Mouse (Mus musculus) frontal cortex, adult 2 months (tissue): ENCODE results near the gene Acsf3. TPM values are rescaled to one million over a fixed set of nuclear protein-coding genes. Genes with fewer than 3 reads are reported as not detected.

ENCODE experiments used
- DNase-seq, 2 experiments: peaks; one replicate each; pipeline ENCODE4 v3.0.0; 2022; ENCODE audit warnings: low spot score in 1 of 2; ENCODE audit errors: extremely low spot score in 1 of 2
- polyA plus RNA-seq: library from polyadenylated mRNA; depleted of rRNA; stranded (reverse); fragments of >200 nt; gene quantifications from 2 replicates; pipeline ENCODE4 v1.2.3, GENCODE M21; 2012; rRNA removed

Acsf3 gene
- polyA plus RNA-seq, 1 experiment = 21.0 TPM

DNA sequence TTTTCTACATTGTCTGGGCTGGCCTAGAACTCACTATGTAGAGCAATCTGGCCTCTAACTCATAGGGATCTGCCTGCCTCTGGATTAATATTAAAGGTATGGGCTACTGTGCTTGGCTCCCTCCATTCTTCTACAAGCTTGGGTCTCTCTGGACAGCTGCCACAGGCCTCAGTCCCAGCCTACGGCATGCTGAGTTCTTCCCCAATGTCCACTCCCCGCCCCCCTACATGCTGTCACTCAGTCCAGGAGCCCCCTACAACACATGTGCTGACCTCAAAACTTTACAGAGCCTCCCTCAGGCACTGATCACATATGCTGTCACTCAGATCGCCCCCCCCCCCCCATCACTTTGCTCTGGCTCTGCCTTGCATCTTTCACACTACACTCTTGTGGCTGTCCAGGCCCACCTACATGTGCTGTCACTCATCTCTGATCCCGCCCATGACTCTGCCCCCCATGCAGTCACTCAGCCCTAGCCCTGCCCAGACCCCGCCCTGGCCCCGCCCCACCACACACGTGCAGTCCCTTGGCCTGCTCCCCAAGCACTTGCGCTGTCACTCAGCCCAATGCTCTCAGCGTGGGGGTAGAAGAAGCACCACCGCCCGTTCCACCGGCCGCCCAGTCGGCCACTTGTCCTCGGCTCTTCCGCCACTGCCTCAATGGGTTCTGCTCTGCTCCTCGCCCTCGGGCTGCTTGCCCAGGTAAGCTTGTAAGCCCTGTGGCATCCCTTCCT lies 72.7 kb downstream of the Acsf3 start, which contains the start of gene Cdh15:
TSS of gene Cdh15 (plus strand) at position 138 of the 733 bp plus-strand sequence.
- peak in 1 of 2 experiments; percentile 26 for DNase-seq

GRCm38 (mm10) chr8:122849152-122849910 lies 74.0 kb downstream of the Acsf3 start:
- no peak for DNase-seq

DNA sequence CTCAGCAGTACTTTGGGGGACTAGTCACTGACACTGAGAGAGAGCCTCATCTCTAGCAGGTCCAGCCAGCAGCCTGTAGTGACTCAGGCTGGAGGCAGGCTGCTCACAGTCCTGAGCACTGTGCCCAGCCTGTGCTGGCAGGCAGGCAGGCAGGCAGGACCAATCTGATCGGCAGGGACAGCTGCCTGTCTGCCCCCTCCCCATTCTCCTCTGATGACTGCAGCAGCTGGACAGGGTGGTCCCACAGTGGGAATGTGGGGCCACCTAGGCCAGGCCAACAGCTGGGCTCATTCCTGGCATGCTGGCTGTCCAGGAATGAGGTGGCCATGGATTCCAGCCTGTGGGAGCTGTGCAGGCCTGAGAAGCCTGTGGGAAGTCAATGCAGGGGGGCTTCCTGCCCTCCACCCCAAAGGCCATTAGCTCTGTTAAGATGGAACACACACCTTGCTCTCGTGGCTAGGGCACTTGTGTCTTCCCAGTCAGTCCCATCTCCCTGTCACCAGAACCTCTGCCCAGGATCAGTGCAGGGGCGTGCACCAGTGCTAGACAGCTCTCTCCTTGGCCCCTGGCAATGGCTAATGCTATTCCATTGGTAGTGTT lies 75.5 kb downstream of the Acsf3 start:
- DNase-seq = no peak

GRCm38 (mm10) chr8:122851692-122852545 lies 76.6 kb downstream of the Acsf3 start:
- DNase-seq = no peak

DNA sequence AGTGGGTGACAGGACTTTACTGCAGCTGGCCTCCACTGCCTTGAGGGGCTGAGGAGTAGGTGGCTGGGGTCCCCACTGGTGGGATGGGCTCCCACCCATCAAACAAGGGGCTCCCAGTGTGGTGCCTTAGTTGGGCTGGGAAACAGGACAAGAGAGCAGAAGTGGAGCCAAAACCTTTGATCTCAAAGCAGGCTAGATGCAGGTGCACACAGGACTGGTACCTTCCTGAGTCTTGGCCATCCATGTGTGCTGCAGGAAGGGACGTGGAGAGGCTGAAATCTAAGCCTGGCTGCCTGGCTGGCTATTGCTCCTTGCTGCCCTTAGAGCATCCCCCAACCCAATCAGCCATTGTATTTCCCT lies 77.2 kb downstream of the Acsf3 start:
- no peak for DNase-seq

DNA sequence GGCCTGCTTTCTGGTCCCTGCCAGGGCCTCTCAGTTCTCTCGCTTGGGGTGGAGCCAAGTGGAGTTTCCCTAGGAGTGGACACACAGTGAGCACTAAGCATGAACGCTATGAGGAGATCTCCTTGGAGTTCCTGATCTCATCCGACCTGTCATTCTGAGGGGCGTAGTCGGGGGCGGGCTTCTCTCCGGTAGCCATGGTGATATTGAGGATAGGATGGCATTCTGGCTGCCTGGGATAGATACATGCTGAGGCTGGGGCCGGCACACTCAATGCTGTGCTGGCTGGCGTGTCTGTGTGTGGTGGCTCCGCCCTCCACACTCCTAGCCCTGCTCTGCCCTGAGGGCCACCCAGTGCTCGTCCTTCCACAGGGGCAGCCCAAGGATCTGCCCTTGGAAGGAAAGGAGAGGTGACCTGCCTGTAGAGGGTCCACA lies 78.1 kb downstream of the Acsf3 start:
- no peak for DNase-seq

GRCm38 (mm10) chr8:122854388-122854787 lies 79.1 kb downstream of the Acsf3 start:
- DNase-seq = no peak

DNA sequence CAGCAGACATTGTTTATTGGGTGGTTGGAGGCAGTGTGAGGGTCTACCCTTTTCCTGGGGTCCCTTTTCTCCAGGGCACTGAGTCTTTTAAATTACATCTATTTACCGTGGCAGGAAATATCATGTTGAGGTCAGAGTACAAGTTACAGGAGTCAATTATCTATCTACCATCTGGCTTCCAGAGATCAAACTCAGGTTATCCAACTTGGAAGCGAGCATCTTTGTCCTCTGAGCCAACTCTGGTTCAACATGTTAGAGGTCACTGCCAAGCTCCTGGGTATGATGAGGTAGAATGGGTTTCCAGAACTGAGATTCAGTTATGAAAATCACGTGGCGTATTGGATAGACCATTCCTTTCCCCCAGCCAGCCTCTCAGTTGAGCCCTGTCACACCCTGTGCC lies 79.8 kb downstream of the Acsf3 start:
- no peak for DNase-seq

- no peak for DNase-seq
Measured at GRCm38 (mm10) chr8:122856288-122856687, 81.0 kb downstream of the Acsf3 start.

- DNase-seq = no peak
Measured at GRCm38 (mm10) chr8:122859843-122860242, 84.6 kb downstream of the Acsf3 start.

DNA sequence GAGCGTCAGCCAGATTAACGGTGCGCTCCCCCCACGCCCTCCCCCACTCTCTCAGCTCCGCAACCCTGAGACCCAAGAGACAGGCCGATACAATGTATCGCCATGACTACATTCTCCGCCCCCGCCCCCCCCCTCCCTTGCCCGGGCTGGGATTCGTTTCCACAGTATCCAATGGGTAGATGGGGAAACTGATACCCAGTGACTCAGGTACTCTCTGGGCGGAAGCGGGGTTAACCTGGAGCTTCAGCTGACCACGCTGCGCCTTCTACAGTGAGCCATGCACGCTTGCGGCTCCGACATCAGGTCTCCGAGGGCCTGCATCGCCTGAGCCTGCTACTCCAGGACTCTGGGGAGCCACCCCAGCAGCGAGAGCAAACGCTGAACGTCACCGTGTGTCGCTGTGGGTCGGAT lies 89.4 kb downstream of the Acsf3 start:
- no peak for DNase-seq

DNA sequence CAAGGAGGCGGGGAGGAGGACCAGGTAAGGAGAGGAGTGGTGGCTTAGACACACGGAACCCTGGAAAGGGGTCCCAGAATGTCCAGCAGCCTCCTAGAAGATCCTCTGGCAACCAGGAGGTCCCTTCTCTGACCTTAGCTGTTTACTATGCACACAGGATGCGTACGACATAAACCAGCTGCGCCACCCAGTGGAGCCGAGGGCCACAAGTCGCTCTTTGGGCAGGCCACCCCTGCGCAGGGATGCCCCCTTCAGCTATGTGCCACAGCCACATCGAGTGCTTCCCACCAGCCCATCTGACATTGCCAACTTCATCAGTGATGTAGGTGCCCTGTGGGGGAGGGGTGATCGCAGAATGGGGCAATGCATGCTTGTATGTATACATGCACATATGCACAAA lies 90.2 kb downstream of the Acsf3 start:
- no peak for DNase-seq

- DNase-seq = no peak
Measured at GRCm38 (mm10) chr8:122866231-122866630, 90.9 kb downstream of the Acsf3 start.

Other genes starting within 250 kb of the Acsf3 start
- gene Piezo1, start 224.2 kb upstream of the Acsf3 start, polyA plus RNA-seq = 7.4 and 9.1 TPM in 2 replicates
- 2.4 and 2.5 TPM in 2 replicates for gene Cdt1, start 207.5 kb upstream of the Acsf3 start, polyA plus RNA-seq
- 66.0 and 67.4 TPM in 2 replicates for gene Aprt, start 198.6 kb upstream of the Acsf3 start, polyA plus RNA-seq
- gene Galns, start 164.0 kb upstream of the Acsf3 start, polyA plus RNA-seq = 9.4 and 9.5 TPM in 2 replicates
- 130 and 153 TPM in 2 replicates for gene Trappc2l, start 163.8 kb upstream of the Acsf3 start, polyA plus RNA-seq
- not detected in 2 replicates for gene Pabpn1l, start 152.7 kb upstream of the Acsf3 start, polyA plus RNA-seq
- gene Cbfa2t3, start 76.4 kb upstream of the Acsf3 start, polyA plus RNA-seq = 7.7 and 8.6 TPM in 2 replicates
- gene Cdh15, start 72.5 kb downstream of the Acsf3 start, polyA plus RNA-seq = 1.1 and 1.6 TPM in 2 replicates